ENCODE assay signal across 36 mouse cellular contexts in the genomic region with DNA sequence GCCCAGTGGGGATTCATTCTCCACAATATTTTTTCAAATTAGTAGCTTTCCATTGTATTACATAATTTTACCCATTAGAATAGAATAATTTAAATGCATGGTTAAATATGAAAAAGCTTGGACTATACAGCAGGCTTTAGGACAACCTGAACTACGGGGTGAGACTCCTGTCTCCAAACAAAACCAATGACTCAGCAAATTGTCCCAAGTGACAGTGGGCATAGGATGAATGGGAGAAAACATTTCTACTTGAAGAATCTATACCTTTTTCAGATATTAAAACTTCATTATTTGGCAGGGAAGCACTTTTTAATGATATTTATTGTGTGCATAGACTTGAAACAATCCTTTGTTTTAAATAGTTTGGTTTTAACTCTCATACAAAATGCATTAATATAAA. TPM values are rescaled to one million over a fixed set of nuclear protein-coding genes. Genes with fewer than 3 reads are reported as not detected.
"Had no signal": no experiment of that assay in that cellular context is flagged by ENCODE, and none has a peak within 500 bp of the region (broad histone marks: within the 10 kb centered on the region; RNA-seq: fewer than 3 reads in every experiment).

No protein-coding gene starts in this region.

- H3K4me1 ChIP-seq: heart, embryonic 10.5 days; heart, embryonic 12.5 days; heart, embryonic 13.5 days; heart, embryonic 15.5 days; hindbrain, embryonic 10.5 days; hindbrain, embryonic 12.5 days; hindbrain, embryonic 13.5 days; intestine, embryonic 15.5 days; kidney, embryonic 15.5 days had no signal

- H3K27me3 ChIP-seq: heart, embryonic 12.5 days; heart, embryonic 13.5 days; heart, embryonic 15.5 days; hindbrain, embryonic 12.5 days; hindbrain, embryonic 13.5 days; hindbrain, embryonic 15.5 days; intestine, embryonic 15.5 days; kidney, embryonic 15.5 days had no signal

- H3K36me3 ChIP-seq: heart, embryonic 10.5 days; heart, embryonic 12.5 days; heart, embryonic 13.5 days; heart, embryonic 15.5 days; hindbrain, embryonic 10.5 days; hindbrain, embryonic 12.5 days; hindbrain, embryonic 13.5 days; hindbrain, embryonic 15.5 days; intestine, embryonic 15.5 days; kidney, embryonic 15.5 days had no signal

- H3K9ac ChIP-seq: heart, embryonic 12.5 days; heart, embryonic 13.5 days; heart, embryonic 15.5 days; hindbrain, embryonic 12.5 days; hindbrain, embryonic 13.5 days; hindbrain, embryonic 14.5 days; hindbrain, embryonic 15.5 days; intestine, embryonic 15.5 days; kidney, embryonic 15.5 days had no signal

- ATAC-seq: hindbrain, embryonic 16.5 days; hindbrain, postnatal 0 days; inflammation-experienced regulatory T-cells, adult 6 months; intestine, embryonic 15.5 days; intestine, embryonic 16.5 days; intestine, postnatal 0 days had no signal

- H3K4me2 ChIP-seq: heart, embryonic 11.5 days; heart, embryonic 12.5 days; heart, embryonic 13.5 days; heart, embryonic 15.5 days; hindbrain, embryonic 12.5 days; hindbrain, embryonic 13.5 days; hindbrain, embryonic 14.5 days; hindbrain, embryonic 15.5 days; intestine, embryonic 15.5 days; kidney, embryonic 15.5 days had no signal

- H3K9me3 ChIP-seq: heart, embryonic 10.5 days; heart, embryonic 12.5 days; heart, embryonic 13.5 days; heart, embryonic 15.5 days; hindbrain, embryonic 10.5 days; hindbrain, embryonic 12.5 days; hindbrain, embryonic 13.5 days; hindbrain, embryonic 15.5 days; intestine, embryonic 15.5 days; kidney, embryonic 15.5 days had no signal

- H3K4me3 ChIP-seq: heart, embryonic 10.5 days; heart, embryonic 12.5 days; heart, embryonic 13.5 days; heart, embryonic 15.5 days; hindbrain, embryonic 10.5 days; hindbrain, embryonic 12.5 days; hindbrain, embryonic 13.5 days; hindbrain, embryonic 15.5 days; intestine, embryonic 15.5 days; kidney, embryonic 15.5 days; left cerebral cortex, adult 2 months had no signal

- H3K27ac ChIP-seq: heart, embryonic 10.5 days; heart, embryonic 13.5 days; heart, embryonic 15.5 days; hindbrain, embryonic 10.5 days; hindbrain, embryonic 12.5 days; hindbrain, embryonic 13.5 days; hindbrain, embryonic 14.5 days; hindbrain, embryonic 15.5 days; hindbrain, postnatal 0 days; intestine, embryonic 15.5 days; kidney, embryonic 15.5 days; kidney, postnatal 0 days; left cerebral cortex, adult 2 months had no signal

- DNase-seq: heart, postnatal 10 days; heart, postnatal 14 days; heart, postnatal 36 days; heart, postnatal 4 days; kidney, adult 11 months; kidney, adult 18-20 months; kidney, adult 2 months; kidney, adult 8-10 months; kidney, adult 9 months; kidney, postnatal 10 days; kidney, postnatal 14 days; kidney, postnatal 25 days; kidney, postnatal 36 days; kidney, postnatal 4 days; layer of hippocampus, adult 9-11 months; layer of hippocampus, postnatal 36 days had no signal

RNA-seq across cellular contexts. Expression of a gene that starts 41.0 kb away (rescaled TPM):
- total RNA-seq: hematopoietic stem cell, adult 5-6 weeks had no signal
